Mouse (Mus musculus): ENCODE data around the gene Fam185a. TPM values are rescaled to one million over a fixed set of nuclear protein-coding genes. Genes with fewer than 3 reads are reported as not detected.

The Fam185a gene
- polyA plus RNA-seq, 1 experiment, result 2.6 TPM

GRCm38 (mm10) chr5:21517562-21517961 is 92.8 kb downstream of the Fam185a start:
- peak; percentile 4 for DNase-seq

GRCm38 (mm10) chr5:21518207-21518606 is 93.4 kb downstream of the Fam185a start:
- 92% methylated on average over 4 of the region's 4 CpGs for WGBS
- no peak for DNase-seq
- Histone ChIP-seq H3K27me3 (replicated peaks; ENCODE audit: control insufficient read depth, insufficient read depth, low read length) (no peaks in the 10 kb centered on the region), H3K27ac (ENCODE audit: insufficient read depth, low read depth, low read length) (no peak overlapping the region), H3K4me3 (ENCODE audit: insufficient read depth, low read depth, low read length) (no peak overlapping the region), H3K4me1 (ENCODE audit: control insufficient read depth, insufficient read depth, low read length) (no peaks in the 10 kb centered on the region), H3K36me3 (ENCODE audit: control insufficient read depth, insufficient read depth, low read length) (no peaks in the 10 kb centered on the region)
- no peak for TF ChIP-seq POLR2A (IDR thresholded peaks at IDR 0.05; ENCODE audit: low read depth, low read length)
- no peak for TF ChIP-seq CTCF (conservative IDR thresholded peaks at IDR 0.05; ENCODE audit: insufficient read depth, insufficient read length, low read depth, low read length)

More at GRCm38 (mm10) chr5:21517562-21517961, 92.8 kb downstream of the Fam185a start:
- 96% methylated on average over 2 of the region's 2 CpGs for WGBS
- H3K4me3 ChIP-seq (ENCODE audit: insufficient read depth, low read depth, low read length), result no peak overlapping the region
- H3K4me1 ChIP-seq (ENCODE audit: control insufficient read depth, insufficient read depth, low read length), result no peaks in the 10 kb centered on the region
- H3K27ac ChIP-seq (ENCODE audit: insufficient read depth, low read depth, low read length), result no peak overlapping the region
- TF ChIP-seq CTCF (conservative IDR thresholded peaks at IDR 0.05; ENCODE audit: insufficient read depth, insufficient read length, low read depth, low read length) (no peak), POLR2A (IDR thresholded peaks at IDR 0.05; ENCODE audit: low read depth, low read length) (no peak)
- H3K27me3 ChIP-seq (replicated peaks; ENCODE audit: control insufficient read depth, insufficient read depth, low read length), result no peaks in the 10 kb centered on the region
- no peaks in the 10 kb centered on the region for H3K36me3 ChIP-seq (ENCODE audit: control insufficient read depth, insufficient read depth, low read length)

- no peaks in the 10 kb centered on the region for H3K36me3 ChIP-seq (ENCODE audit: control insufficient read depth, insufficient read depth, low read length)
- no peak for DNase-seq
- H3K4me3 ChIP-seq (ENCODE audit: insufficient read depth, low read depth, low read length), result no peak overlapping the region
- WGBS, result 89% methylated on average over 3 of the region's 3 CpGs
- TF ChIP-seq POLR2A (IDR thresholded peaks at IDR 0.05; ENCODE audit: low read depth, low read length) (no peak), CTCF (conservative IDR thresholded peaks at IDR 0.05; ENCODE audit: insufficient read depth, insufficient read length, low read depth, low read length) (no peak)
- no peak overlapping the region for H3K27ac ChIP-seq (ENCODE audit: insufficient read depth, low read depth, low read length)
- H3K27me3 ChIP-seq (replicated peaks; ENCODE audit: control insufficient read depth, insufficient read depth, low read length), result no peaks in the 10 kb centered on the region
- H3K4me1 ChIP-seq (ENCODE audit: control insufficient read depth, insufficient read depth, low read length), result no peaks in the 10 kb centered on the region
Observed at GRCm38 (mm10) chr5:21519166-21519565, 94.4 kb downstream of the Fam185a start.

- DNase-seq, result no peak
- TF ChIP-seq POLR2A (IDR thresholded peaks at IDR 0.05; ENCODE audit: low read depth, low read length), result no peak
- TF ChIP-seq CTCF (conservative IDR thresholded peaks at IDR 0.05; ENCODE audit: insufficient read depth, insufficient read length, low read depth, low read length), result no peak
- no peaks in the 10 kb centered on the region for H3K36me3 ChIP-seq (ENCODE audit: control insufficient read depth, insufficient read depth, low read length)
- 80% methylated on average over 11 of the region's 11 CpGs for WGBS
- no peak overlapping the region for H3K4me3 ChIP-seq (ENCODE audit: insufficient read depth, low read depth, low read length)
- no peaks in the 10 kb centered on the region for H3K4me1 ChIP-seq (ENCODE audit: control insufficient read depth, insufficient read depth, low read length)
- no peaks in the 10 kb centered on the region for H3K27me3 ChIP-seq (replicated peaks; ENCODE audit: control insufficient read depth, insufficient read depth, low read length)
- no peak overlapping the region for H3K27ac ChIP-seq (ENCODE audit: insufficient read depth, low read depth, low read length)
Observed at GRCm38 (mm10) chr5:21526835-21527485, 102.2 kb downstream of the Fam185a start.

GRCm38 (mm10) chr5:21527488-21527911 is 102.7 kb downstream of the Fam185a start:
- no peak for DNase-seq
- no peaks in the 10 kb centered on the region for H3K4me1 ChIP-seq (ENCODE audit: control insufficient read depth, insufficient read depth, low read length)
- H3K36me3 ChIP-seq (ENCODE audit: control insufficient read depth, insufficient read depth, low read length), result no peaks in the 10 kb centered on the region
- TF ChIP-seq CTCF (conservative IDR thresholded peaks at IDR 0.05; ENCODE audit: insufficient read depth, insufficient read length, low read depth, low read length), result no peak
- TF ChIP-seq POLR2A (IDR thresholded peaks at IDR 0.05; ENCODE audit: low read depth, low read length), result no peak
- H3K27me3 ChIP-seq (replicated peaks; ENCODE audit: control insufficient read depth, insufficient read depth, low read length), result no peaks in the 10 kb centered on the region
- H3K27ac ChIP-seq (ENCODE audit: insufficient read depth, low read depth, low read length), result no peak overlapping the region
- H3K4me3 ChIP-seq (ENCODE audit: insufficient read depth, low read depth, low read length), result no peak overlapping the region
- WGBS, result 74% methylated on average over 4 of the region's 4 CpGs

- TF ChIP-seq CTCF (conservative IDR thresholded peaks at IDR 0.05; ENCODE audit: insufficient read depth, insufficient read length, low read depth, low read length), result no peak
- TF ChIP-seq POLR2A (IDR thresholded peaks at IDR 0.05; ENCODE audit: low read depth, low read length), result no peak
- 80% methylated on average over 15 of the region's 15 CpGs for WGBS
- H3K27ac ChIP-seq (ENCODE audit: insufficient read depth, low read depth, low read length), result no peak overlapping the region
- no peak overlapping the region for H3K4me3 ChIP-seq (ENCODE audit: insufficient read depth, low read depth, low read length)
- H3K36me3 ChIP-seq (ENCODE audit: control insufficient read depth, insufficient read depth, low read length), result no peaks in the 10 kb centered on the region
- H3K4me1 ChIP-seq (ENCODE audit: control insufficient read depth, insufficient read depth, low read length), result no peaks in the 10 kb centered on the region
- H3K27me3 ChIP-seq (replicated peaks; ENCODE audit: control insufficient read depth, insufficient read depth, low read length), result no peaks in the 10 kb centered on the region
- peak; percentile 21 for DNase-seq
Observed at GRCm38 (mm10) chr5:21528068-21528842, 103.5 kb downstream of the Fam185a start.

- H3K4me1 ChIP-seq (ENCODE audit: control insufficient read depth, insufficient read depth, low read length), result no peaks in the 10 kb centered on the region
- no peak overlapping the region for H3K4me3 ChIP-seq (ENCODE audit: insufficient read depth, low read depth, low read length)
- DNase-seq, result no peak
- no peaks in the 10 kb centered on the region for H3K27me3 ChIP-seq (replicated peaks; ENCODE audit: control insufficient read depth, insufficient read depth, low read length)
- no peaks in the 10 kb centered on the region for H3K36me3 ChIP-seq (ENCODE audit: control insufficient read depth, insufficient read depth, low read length)
- H3K27ac ChIP-seq (ENCODE audit: insufficient read depth, low read depth, low read length), result no peak overlapping the region
- WGBS, result 78% methylated on average over 8 of the region's 8 CpGs
- TF ChIP-seq CTCF (conservative IDR thresholded peaks at IDR 0.05; ENCODE audit: insufficient read depth, insufficient read length, low read depth, low read length) (no peak), POLR2A (IDR thresholded peaks at IDR 0.05; ENCODE audit: low read depth, low read length) (no peak)
Observed at GRCm38 (mm10) chr5:21529110-21529720, 104.5 kb downstream of the Fam185a start.

Other genes starting within 250 kb of the Fam185a start
- 3.3 and 3.7 TPM in 2 replicates for gene Gsap, start 238.7 kb upstream of the Fam185a start, polyA plus RNA-seq (2012; rRNA removed)
- 2.9 and 3.2 TPM in 2 replicates for gene Fgl2, start 52.3 kb upstream of the Fam185a start, polyA plus RNA-seq (2012; rRNA removed)
- not detected in 2 replicates for gene Ccdc146, start 281 bp upstream of the Fam185a start, polyA plus RNA-seq (2012; rRNA removed)
- gene Lrrc17, start 118.6 kb downstream of the Fam185a start, polyA plus RNA-seq (2012; rRNA removed), result 1.1 and 1.2 TPM in 2 replicates
- 0.05 and 0.08 TPM in 2 replicates for gene Fbxl13, start 220.7 kb downstream of the Fam185a start, polyA plus RNA-seq (2012; rRNA removed)
- 22.6 and 24.0 TPM in 2 replicates for gene Armc10, start 220.9 kb downstream of the Fam185a start, polyA plus RNA-seq (2012; rRNA removed)